Mouse (Mus musculus) embryonic stem cell, embryonic (primary cell): ENCODE data around the gene Mertk.

ENCODE experiments used
- CTCF ChIA-PET, 4 experiments: fragments of 300-600 bp in 2 of 4; fragments of 350-600 bp in 2 of 4; sonication (Branson Sonifier 250); formaldehyde crosslinking; loops; one replicate each; lab custom pipeline; 2022; ENCODE audit warnings: inconsistent platforms in 2 of 4; lab: Charles Lee
- POLR2A ChIA-PET, 4 experiments: fragments of 300-600 bp in 2 of 4; fragments of 350-600 bp in 2 of 4; sonication (Branson Sonifier 250); formaldehyde crosslinking; loops; one replicate each; lab custom pipeline; 2022; ENCODE audit warnings: antibody characterized with exemption in 4 of 4, inconsistent platforms in 1 of 4; lab: Charles Lee

The Mertk gene

DNA sequence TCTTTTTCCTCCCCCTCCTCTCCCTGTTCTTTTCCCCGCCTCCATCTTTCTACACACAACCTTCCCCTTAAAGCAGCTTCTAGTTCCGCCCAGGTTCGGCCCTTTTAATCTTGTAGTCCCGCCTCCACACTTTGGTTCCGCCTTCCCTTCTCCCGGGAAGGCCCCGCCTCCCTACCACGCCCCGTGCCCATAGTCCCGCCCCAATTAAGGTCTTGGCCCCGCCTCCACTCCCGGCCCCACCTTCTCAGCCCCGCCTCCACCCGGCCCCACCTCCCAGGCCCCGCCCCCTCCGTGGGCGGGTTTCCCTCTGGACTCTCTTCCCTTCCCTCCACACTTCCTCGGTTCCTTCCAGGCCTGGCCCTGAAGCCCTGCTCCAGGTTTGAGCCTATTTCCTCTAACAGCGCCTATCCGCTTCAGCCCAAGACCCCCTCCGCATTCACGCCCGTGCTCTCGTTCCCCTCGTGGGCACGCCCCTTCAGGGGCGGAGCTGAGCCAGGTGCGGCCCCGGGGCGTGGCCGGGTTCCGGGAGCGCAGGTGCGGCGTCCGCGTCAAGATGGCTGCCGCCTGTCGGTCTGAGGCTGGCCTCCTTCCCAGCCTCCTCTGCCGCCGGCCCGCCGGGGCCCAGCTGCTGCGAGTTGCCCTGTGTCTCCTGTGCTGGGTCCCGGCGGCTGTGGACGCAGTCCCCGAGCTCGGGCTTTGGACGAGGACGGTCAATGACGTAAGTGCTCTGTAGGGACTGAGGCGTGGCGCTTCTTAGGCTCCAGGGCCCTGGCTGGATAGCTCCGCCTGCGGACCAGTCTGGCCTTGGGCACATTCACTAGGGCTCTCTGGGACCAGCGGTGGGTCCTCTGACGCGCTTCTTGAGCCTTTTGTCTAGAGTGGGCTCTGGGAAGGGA lies 119.3 kb downstream of the Mertk start, which contains the start of gene Tmem87b:
Gene Tmem87b (plus strand): TSS at position 333 of the 896 bp plus-strand sequence.
- POLR2A ChIA-PET, result interaction anchor here (0.5 to 6.7 kb wide), 75 partner anchors 8 to 1548 kb away, joined by 3 to 122 read pairs (median 4); partner anchors contain the start of genes Mertk (in 3 of the 4), Anapc1 (in 2 of the 4), Polr1b (in 2 of the 4) and Slc20a1 (in 2 of the 4)
- CTCF ChIA-PET, result interaction anchor here (0.5 to 4.6 kb wide), 32 partner anchors 9 to 1163 kb away, joined by 3 to 81 read pairs (median 4); partner anchors contain the start of genes Mertk (in 3 of the 4) and Mtln (in 1 of the 4)

GRCm38 (mm10) chr2:128818956-128819643 lies 120.3 kb downstream of the Mertk start:
- CTCF ChIA-PET, result interaction anchor here in 2 of 4 experiments (0.6 to 4.6 kb wide), 4 partner anchors 8 to 259 kb away, joined by 3 to 81 read pairs (median 6); partner anchors contain the start of gene Mertk (in 1 of the 2)

DNA sequence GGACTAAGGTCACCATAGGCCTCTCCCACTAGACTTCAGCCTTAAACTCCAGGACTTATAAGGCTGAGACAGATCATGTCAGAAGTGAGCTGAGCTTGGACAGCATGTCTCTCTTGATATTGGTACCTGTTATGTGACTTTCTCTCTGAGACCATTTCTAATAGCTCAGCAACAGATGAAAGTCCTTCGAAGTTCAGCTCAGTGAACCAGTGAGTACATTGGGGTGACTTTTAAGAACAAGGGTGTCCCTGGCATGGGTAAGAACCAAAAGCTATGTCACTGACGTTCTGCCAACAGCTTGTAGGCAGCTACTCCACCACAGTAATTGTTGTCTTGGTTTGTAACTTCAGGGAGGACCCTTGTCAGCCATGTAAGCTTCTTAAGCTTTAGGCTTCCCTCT lies 121.9 kb downstream of the Mertk start:
- ChIA-PET CTCF (interaction anchor here in 2 of 4 experiments (0.7 to 1.2 kb wide), 3 partner anchors 122 to 275 kb away, joined by 3 to 10 read pairs (median 4); partner anchors contain the start of gene Mertk (in 1 of the 2)), POLR2A (interaction anchor here (0.5 to 2.5 kb wide), 22 partner anchors 8 to 1843 kb away, joined by 3 to 14 read pairs (median 3); partner anchors contain the start of genes Mertk (in 2 of the 4) and Chchd5 (in 1 of the 4))

More at GRCm38 (mm10) chr2:128818956-128819643, 120.3 kb downstream of the Mertk start:
- POLR2A ChIA-PET, result interaction anchor here (0.6 to 6.7 kb wide), 37 partner anchors 10 to 1030 kb away, joined by 3 to 122 read pairs (median 5); partner anchors contain the start of genes Mertk (in 3 of the 4), Anapc1 (in 1 of the 4), Chchd5 (in 1 of the 4) and Nphp1 (in 1 of the 4)

DNA sequence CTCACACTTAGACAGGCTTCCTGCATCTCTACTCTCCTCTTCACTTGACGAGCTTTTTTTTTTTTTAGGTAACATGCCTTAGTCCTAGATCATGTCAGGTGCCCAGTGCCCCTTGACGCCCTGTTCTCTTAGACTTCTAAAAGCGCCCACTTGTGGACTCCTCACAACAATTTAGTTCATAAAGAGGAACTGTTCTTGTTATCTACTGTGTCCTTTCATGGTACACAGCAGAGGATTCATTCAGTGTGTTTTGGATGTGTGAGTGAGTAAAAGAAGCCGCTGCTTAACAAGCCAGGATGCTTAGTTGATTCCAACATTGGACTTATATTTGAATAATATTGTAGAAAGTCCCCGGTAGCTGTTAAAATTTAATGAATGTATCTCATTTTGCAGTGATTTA lies 125.1 kb downstream of the Mertk start:
- CTCF ChIA-PET, result interaction anchor here in 2 of 4 experiments (1.0 to 1.4 kb wide), 2 partner anchors 126 kb away, joined by 4 to 6 read pairs; no protein-coding TSS in a partner anchor
- POLR2A ChIA-PET, result interaction anchor here (0.6 to 1.9 kb wide), 8 partner anchors 8 to 126 kb away, joined by 3 to 7 read pairs (median 3); no protein-coding TSS in a partner anchor

GRCm38 (mm10) chr2:128827787-128828186 lies 129.0 kb downstream of the Mertk start:
- CTCF ChIA-PET, result interaction anchor here in 1 of 4 experiments (0.7 kb wide), 1 partner anchor 290 kb away, joined by 6 read pairs; no protein-coding TSS in a partner anchor
- POLR2A ChIA-PET, result interaction anchor here in 1 of 4 experiments (0.7 to 1.9 kb wide), 2 partner anchors 8 to 151 kb away, joined by 3 to 10 read pairs; no protein-coding TSS in a partner anchor

- POLR2A ChIA-PET, result interaction anchor here in 2 of 4 experiments (0.8 to 3.6 kb wide), 5 partner anchors 9 to 15 kb away, joined by 3 to 18 read pairs (median 4); partner anchors contain the start of gene Tmem87b (in 1 of the 2)
- CTCF ChIA-PET, result no interaction called here
Observed at GRCm38 (mm10) chr2:128832611-128833010, 133.9 kb downstream of the Mertk start.

DNA sequence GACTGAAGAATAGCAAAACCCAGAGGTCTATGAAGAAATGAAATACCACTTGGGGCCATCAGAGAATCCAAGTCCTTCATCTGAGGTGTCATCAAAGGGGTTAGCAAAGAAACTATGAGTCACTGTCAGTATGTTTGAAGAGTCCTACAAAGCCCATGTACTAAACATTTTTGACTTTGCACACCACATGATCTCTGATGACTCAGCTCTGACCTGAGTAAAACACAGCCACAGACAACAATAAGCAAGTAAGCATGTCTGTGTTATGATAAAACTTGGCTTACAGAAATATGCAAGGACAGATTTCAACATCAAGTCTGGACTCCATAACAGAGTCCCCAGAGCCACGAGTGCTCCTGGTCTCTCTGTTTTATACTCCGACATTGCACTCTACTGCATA lies 134.3 kb downstream of the Mertk start:
- POLR2A ChIA-PET, result interaction anchor here in 2 of 4 experiments (0.6 to 3.6 kb wide), 4 partner anchors 9 to 25 kb away, joined by 3 to 18 read pairs (median 4); partner anchors contain the start of gene Tmem87b (in 1 of the 2)
- CTCF ChIA-PET, result no interaction called here

DNA sequence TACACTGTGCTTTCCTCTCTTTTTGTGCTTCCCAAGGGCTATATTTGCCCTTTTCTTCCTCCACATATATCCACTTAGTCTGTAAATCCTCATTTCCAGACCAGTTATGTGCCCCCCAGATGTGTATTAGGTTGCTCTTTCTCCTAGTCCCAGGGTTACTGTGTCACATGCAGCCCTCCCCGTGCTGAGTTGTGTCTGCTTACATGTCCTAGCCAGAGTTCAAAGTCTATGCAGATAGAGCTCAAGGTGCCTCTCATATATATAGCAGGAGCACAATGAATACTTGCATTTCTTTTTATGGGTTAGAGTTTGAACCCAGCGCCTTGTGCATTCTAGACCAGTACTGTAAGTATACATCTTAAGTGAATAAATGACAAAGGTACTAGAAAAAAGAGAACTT lies 134.7 kb downstream of the Mertk start:
- POLR2A ChIA-PET, result interaction anchor here in 1 of 4 experiments (0.6 to 3.6 kb wide), 3 partner anchors 14 to 26 kb away, joined by 4 to 18 read pairs (median 5); partner anchors contain the start of gene Tmem87b
- CTCF ChIA-PET, result no interaction called here

DNA sequence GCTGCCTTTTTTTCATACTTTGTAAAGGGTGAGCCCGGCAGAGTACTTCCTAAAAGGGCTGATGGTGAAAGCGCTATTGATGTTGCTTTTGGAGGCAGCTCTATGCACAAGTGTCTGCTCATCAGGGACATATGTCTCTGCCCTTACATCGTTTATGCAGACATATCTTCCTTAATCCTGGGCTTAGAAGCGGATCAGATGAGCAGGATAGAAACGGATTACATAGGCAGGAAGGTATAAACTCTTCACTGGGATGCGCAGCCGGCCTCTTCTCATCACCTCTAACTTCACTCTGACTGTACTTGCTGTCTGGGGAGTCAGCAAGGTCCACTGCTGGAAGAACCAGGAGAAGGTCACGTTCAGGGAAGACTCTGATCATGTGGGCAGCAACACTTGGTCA lies 138.8 kb downstream of the Mertk start:
- POLR2A ChIA-PET, result interaction anchor here in 1 of 4 experiments (1.3 kb wide), 1 partner anchor 9 kb away, joined by 3 read pairs; no protein-coding TSS in a partner anchor

DNA sequence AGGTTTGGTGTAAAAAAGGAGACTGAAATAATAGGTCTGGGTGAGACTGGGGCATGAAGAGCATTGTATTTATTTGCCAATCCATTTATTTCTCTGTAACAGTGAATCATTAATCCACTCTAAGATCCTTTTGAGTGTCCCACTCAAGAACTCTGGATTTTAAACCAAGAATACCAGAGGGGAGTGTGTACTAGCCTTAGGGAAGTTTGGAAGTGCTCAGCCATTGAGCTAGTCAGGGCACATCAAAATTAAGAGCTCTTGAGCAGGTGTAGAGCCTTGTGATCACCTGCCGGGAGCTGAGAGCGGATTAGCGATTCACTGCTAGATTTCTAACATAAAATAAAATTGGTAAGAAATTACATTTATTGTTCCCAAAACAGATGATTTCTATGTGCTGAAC lies 139.9 kb downstream of the Mertk start:
- ChIA-PET POLR2A (interaction anchor here in 2 of 4 experiments (1.3 to 1.9 kb wide), 2 partner anchors 18 to 21 kb away, joined by 3 to 6 read pairs; partner anchors contain the start of gene Tmem87b (in 1 of the 2)), CTCF (no interaction called here)

More for the DNA sequence above, 138.8 kb downstream of the Mertk start:
- CTCF ChIA-PET, result interaction anchor here in 1 of 4 experiments (0.6 kb wide), 1 partner anchor 43 kb away, joined by 3 read pairs; no protein-coding TSS in a partner anchor

GRCm38 (mm10) chr2:128839501-128839900 lies 140.7 kb downstream of the Mertk start:
- ChIA-PET CTCF (interaction anchor here in 2 of 4 experiments (0.6 kb wide), 2 partner anchors 22 to 503 kb away, joined by 3 read pairs; partner anchors contain the start of gene Tmem87b (in 1 of the 2)), POLR2A (interaction anchor here in 2 of 4 experiments (1.0 to 1.9 kb wide), 2 partner anchors 15 to 21 kb away, joined by 3 to 6 read pairs; partner anchors contain the start of gene Tmem87b (in 1 of the 2))

DNA sequence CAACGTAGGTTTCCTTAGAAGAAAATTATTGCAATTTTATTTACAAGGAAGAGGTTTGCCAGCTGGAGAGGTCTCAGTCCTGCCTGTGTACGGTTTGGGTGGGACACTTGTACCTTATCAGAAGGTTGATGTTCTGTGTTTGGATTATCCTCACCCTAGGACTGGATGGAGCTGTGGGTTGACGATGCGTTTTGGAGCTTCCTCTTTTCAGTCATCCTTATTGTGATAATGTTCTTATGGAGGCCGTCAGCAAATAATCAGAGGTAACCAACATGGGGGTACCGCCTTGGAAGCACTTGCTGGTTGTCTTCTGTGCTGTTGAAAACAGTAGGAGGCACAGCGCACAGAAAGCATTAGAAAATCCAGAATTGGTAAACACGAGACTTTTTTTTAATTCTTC lies 143.7 kb downstream of the Mertk start:
- CTCF ChIA-PET, result interaction anchor here in 1 of 4 experiments (0.8 kb wide), 1 partner anchor 24 kb away, joined by 3 read pairs; the partner anchor contains the start of gene Tmem87b
- POLR2A ChIA-PET, result interaction anchor here in 2 of 4 experiments (1.0 to 2.4 kb wide), 5 partner anchors 9 to 156 kb away, joined by 3 to 8 read pairs (median 3); partner anchors contain the start of genes Anapc1 (in 1 of the 2) and Mertk (in 1 of the 2)

DNA sequence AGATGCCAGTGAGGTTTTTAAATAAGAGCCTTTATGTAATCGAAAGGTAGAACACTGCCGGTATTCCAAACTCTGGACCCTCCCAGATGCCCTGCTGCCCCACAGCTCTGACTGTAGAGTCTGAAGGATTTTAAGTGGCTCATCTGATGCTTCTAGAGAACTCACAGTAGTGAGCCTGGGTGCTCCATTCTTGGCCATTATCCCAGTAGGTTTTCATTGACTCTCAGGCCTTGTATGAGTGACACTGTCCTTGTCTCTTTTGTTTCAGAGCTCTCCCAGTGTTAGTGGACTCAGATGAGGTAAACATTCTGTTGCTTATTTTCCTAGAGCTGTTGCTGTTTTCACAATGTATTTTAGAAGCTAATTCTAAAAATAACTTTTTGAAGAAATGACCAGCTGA lies 151.3 kb downstream of the Mertk start:
- POLR2A ChIA-PET, result interaction anchor here in 1 of 4 experiments (1.1 to 2.6 kb wide), 7 partner anchors 7 to 30 kb away, joined by 3 to 8 read pairs (median 3); no protein-coding TSS in a partner anchor

More for the DNA sequence above, 151.3 kb downstream of the Mertk start:
- CTCF ChIA-PET, result no interaction called here
